Mouse (Mus musculus): ENCODE measurements around the gene Slc25a26. TPM values are rescaled to one million over a fixed set of nuclear protein-coding genes. Genes with fewer than 3 reads are reported as not detected.

The Slc25a26 gene
- polyA plus RNA-seq (2014; fragmentation: Nextera tagmentation; extraction: Ambion mirVana) = 7.8 and 9.3 TPM in 2 replicates

DNA sequence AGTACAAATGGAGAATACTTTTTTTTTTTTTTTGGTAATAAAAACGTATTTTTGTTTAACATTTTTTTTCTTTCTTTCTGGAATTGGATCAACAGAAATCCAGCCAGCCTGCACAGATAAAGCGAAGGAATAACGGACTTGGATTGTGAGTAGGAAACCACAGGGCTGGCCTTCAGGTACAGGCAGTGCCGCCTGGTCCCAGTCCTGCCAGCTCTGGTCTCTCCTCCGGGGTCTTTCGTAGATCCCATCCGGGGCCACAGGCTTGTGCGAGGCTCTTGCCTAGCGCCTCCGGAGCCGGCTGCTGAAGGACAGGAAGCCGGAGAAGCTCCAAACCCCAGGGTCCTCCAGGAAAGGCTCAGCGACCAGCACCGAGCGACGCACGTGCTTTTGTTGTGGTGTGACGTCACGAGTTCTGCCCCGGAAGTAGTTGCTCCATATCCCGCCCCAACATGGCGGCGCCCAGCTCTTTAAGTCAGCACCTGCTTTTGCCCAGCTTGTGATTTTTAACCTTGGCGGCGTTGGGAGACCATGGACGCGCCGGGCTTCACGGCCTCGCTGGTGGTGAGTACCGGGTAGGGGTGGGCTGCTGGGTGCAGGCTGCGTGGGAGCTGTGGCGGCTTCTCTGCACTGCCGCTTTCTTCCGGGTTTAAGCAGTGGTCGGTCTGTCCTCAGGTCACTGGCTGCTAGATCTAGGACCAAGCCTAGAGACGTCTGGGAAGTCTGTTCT lies at the start of gene Slc25a26:
Gene Slc25a26 (plus strand): TSS at position 435 of the 727 bp plus-strand sequence.
- peak; percentile 96 for DNase-seq (ENCODE audit: low spot score)
- H3K4me2 ChIP-seq (replicated peaks; ENCODE audit: low read depth, low read length) = peak within 1 kb of the TSS; percentile 70
- peak within 1 kb of the TSS; percentile 68 for H3K9ac ChIP-seq (ENCODE audit: low read depth, low read length)
- no peaks in the 10 kb centered on the region for H3K36me3 ChIP-seq (ENCODE audit: control insufficient read depth, insufficient read depth, low read length)
- no peaks in the 10 kb centered on the region; the same call in 1 of the 2 replicates for H3K4me1 ChIP-seq (replicated peaks; ENCODE audit: control insufficient read depth, insufficient read depth, low read length)
- 0 out of 2 replicates have a peak within 1 kb of the TSS, but pooled peaks have one; percentile 33 for H3K27ac ChIP-seq (ENCODE audit: low read depth, low read length)
- peak within 1 kb of the TSS; percentile 84 for H3K4me3 ChIP-seq (ENCODE audit: low read depth, low read length)
- ATAC-seq (ENCODE audit: low FRiP score) = peak; percentile 100
- H3K27me3 ChIP-seq (ENCODE audit: control insufficient read depth, insufficient read depth, low read length) = no peaks in the 10 kb centered on the region
- H3K9me3 ChIP-seq (ENCODE audit: control insufficient read depth, low read length) = no peaks in the 10 kb centered on the region
- WGBS = under 1% methylated on average over 37 of the region's 37 CpGs

DNA sequence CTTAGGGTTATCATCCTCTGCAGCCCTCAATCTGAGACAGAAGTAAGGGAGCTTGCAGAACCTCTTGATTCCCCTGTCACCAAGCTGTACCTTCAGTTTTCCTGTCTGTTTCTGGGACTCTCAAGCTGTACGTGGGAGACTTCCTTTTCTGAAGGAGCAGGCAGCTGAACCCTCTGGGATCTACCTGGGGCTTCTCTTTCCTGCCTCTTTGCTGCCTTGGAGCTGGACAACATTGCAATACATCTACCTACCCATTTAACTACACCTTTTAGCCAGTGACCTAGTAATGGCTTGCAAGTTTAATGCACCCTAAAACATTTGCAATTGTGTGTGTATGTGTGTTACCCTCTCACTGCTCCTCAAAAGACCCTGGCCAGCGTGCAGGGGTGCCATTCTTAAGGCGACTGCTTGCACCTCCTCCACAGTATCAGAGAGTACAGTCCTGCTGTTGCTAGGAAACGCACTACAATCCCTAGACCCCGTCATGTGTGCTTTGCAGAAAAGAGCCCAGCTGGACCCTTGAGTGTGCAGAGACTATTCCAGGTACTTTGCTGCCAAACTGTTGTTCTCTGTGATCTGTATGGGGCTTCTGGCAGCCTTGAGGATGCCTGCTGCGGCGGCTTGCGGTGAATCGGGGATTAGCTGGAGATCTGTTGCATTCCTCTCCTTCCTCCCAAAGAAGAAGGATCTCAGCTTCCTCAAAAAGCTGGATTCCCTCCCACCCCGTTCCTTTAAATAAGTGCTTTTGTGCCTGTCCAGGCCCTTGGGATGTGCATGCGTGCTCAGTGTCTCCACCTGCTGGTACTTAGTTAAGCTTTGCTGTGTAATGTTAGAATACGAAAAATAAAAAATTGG lies 35.9 kb upstream of the Slc25a26 start:
- DNase-seq (ENCODE audit: low spot score) (peak; percentile 82), ATAC-seq (ENCODE audit: low FRiP score) (peak; percentile 72)
- Histone ChIP-seq H3K4me3 (ENCODE audit: low read depth, low read length) (no peak overlapping the region), H3K36me3 (ENCODE audit: control insufficient read depth, insufficient read depth, low read length) (no peaks in the 10 kb centered on the region), H3K9me3 (ENCODE audit: control insufficient read depth, low read length) (no peaks in the 10 kb centered on the region), H3K4me2 (replicated peaks; ENCODE audit: low read depth, low read length) (peak overlapping the region; percentile 20; the same call in 1 of the 2 replicates), H3K4me1 (replicated peaks; ENCODE audit: control insufficient read depth, insufficient read depth, low read length) (0 out of 2 replicates have a peak, but pooled peaks cover 2% of the 10 kb centered on the region), H3K27ac (ENCODE audit: low read depth, low read length) (no peak overlapping the region), H3K9ac (ENCODE audit: low read depth, low read length) (0 out of 2 replicates have a peak overlapping the region, but pooled peaks have one; percentile 15), H3K27me3 (ENCODE audit: control insufficient read depth, insufficient read depth, low read length) (no peaks in the 10 kb centered on the region)
- WGBS = 17% methylated on average over 12 of the region's 12 CpGs

DNA sequence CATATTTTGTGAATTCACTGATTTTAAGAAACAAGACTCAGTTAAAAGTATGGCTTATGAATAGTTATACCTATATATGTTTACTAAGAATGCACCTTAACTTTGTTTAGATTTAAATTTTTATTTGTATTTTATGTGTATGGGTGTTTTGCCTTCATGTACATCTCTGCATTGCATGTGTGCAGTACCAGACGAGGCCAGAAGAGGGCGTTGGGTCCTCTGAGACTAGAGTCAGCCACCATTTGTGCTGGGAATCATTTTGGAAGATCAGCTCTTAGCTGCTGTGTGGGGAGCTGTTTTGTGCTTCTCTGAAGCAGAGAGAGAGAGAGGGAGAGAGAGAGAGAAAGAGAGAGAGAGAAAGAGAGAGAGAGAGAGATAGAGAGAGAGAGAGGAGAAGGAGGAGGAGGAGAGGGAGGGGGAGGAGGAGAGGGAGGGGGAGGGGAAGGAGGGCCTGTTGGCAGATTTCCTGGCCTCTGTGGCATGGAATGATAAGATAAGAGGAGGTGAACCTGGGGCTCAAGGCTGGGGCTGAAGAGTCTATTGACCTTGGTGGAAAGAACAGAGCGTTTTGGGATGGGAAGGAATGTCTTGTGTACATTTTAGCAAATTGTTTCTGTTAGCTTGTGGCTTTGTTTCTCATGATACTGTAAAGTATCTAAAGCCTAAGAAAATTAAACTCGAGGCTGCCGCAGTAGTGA lies 33.5 kb upstream of the Slc25a26 start:
- Histone ChIP-seq H3K4me3 (ENCODE audit: low read depth, low read length) (no peak overlapping the region), H3K27me3 (ENCODE audit: control insufficient read depth, insufficient read depth, low read length) (no peaks in the 10 kb centered on the region), H3K4me1 (replicated peaks; ENCODE audit: control insufficient read depth, insufficient read depth, low read length) (0 out of 2 replicates have a peak, but pooled peaks cover 2% of the 10 kb centered on the region), H3K9ac (ENCODE audit: low read depth, low read length) (no peak overlapping the region), H3K27ac (ENCODE audit: low read depth, low read length) (no peak overlapping the region), H3K4me2 (replicated peaks; ENCODE audit: low read depth, low read length) (no peak overlapping the region), H3K36me3 (ENCODE audit: control insufficient read depth, insufficient read depth, low read length) (no peaks in the 10 kb centered on the region), H3K9me3 (ENCODE audit: control insufficient read depth, low read length) (no peaks in the 10 kb centered on the region)
- DNase-seq (ENCODE audit: low spot score) = peak; percentile 46
- WGBS = 60% methylated on average over 5 of the region's 5 CpGs
- no peak for ATAC-seq (ENCODE audit: low FRiP score)

DNA sequence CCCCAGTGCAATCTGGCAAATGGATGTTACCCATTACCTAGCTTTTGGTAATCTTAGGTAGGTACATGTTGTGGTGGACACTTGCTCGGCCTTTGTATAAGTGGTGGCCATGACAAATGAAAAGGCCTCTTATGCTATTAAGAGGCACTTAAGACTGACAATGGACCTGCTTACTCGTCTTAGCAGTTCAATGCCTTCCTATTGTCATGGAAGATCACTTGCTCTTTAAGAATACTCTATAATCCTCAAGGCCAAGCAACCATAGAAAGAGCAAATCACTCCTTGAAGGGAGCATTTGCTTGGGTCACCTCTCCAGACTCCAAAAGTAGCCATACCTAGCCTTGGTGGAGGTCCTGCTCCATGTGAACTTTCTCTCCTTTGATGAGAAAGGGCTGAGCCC lies 7.4 kb upstream of the Slc25a26 start:
- no peak overlapping the region for H3K9ac ChIP-seq (ENCODE audit: low read depth, low read length)
- H3K4me1 ChIP-seq (replicated peaks; ENCODE audit: control insufficient read depth, insufficient read depth, low read length) = no peaks in the 10 kb centered on the region
- DNase-seq (ENCODE audit: low spot score) = no peak
- ATAC-seq (ENCODE audit: low FRiP score) = no peak
- H3K9me3 ChIP-seq (ENCODE audit: control insufficient read depth, low read length) = no peaks in the 10 kb centered on the region
- WGBS = 73% methylated on average over 2 of the region's 2 CpGs
- H3K27me3 ChIP-seq (ENCODE audit: control insufficient read depth, insufficient read depth, low read length) = no peaks in the 10 kb centered on the region
- no peak overlapping the region for H3K4me3 ChIP-seq (ENCODE audit: low read depth, low read length)
- H3K36me3 ChIP-seq (ENCODE audit: control insufficient read depth, insufficient read depth, low read length) = no peaks in the 10 kb centered on the region
- H3K4me2 ChIP-seq (replicated peaks; ENCODE audit: low read depth, low read length) = no peak overlapping the region
- no peak overlapping the region for H3K27ac ChIP-seq (ENCODE audit: low read depth, low read length)

DNA sequence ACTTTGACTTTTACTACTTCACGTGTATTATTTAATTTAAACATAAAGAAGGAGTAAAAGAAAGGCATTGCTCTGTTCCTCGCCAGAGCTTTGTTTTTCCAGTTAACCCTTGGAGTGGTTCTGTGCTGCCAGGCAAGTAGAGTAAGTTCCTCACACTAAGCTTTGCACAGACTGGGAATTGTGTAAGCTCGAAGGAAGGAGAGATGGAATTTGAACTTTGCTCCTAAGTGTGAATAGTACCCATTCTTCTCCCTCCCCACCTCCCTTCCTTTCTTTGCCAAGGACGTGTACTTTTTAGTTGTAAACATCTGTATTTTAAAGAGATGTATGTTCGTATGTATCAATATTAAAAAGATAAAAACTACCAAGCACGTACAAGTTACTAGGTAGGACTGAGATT lies 3.8 kb downstream of the Slc25a26 start:
- 74% methylated on average over 6 of the region's 6 CpGs for WGBS

DNA sequence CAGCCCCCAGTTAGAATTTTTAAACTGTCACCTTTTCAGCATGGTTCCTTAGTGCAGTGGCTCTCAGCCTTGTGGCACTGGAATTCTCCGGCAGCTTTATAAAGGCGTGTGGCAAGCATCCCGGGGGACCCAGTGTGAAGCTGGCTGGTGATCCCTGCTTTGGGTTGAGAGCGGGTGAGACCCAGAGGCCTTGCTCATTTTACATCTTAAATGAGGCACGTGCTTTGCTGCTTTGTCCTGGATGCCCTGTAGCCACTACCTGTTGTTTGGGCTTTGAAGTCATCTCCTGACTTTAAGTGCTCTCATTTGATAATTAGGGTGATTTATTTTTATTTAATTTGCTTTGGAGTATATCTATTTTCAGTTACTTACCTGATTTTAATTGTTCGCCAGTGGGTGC lies 7.8 kb downstream of the Slc25a26 start:
- Histone ChIP-seq H3K4me1 (replicated peaks; ENCODE audit: control insufficient read depth, insufficient read depth, low read length) (no peaks in the 10 kb centered on the region), H3K27me3 (ENCODE audit: control insufficient read depth, insufficient read depth, low read length) (no peaks in the 10 kb centered on the region), H3K9ac (ENCODE audit: low read depth, low read length) (no peak overlapping the region), H3K36me3 (ENCODE audit: control insufficient read depth, insufficient read depth, low read length) (no peaks in the 10 kb centered on the region), H3K27ac (ENCODE audit: low read depth, low read length) (no peak overlapping the region), H3K4me3 (ENCODE audit: low read depth, low read length) (no peak overlapping the region), H3K9me3 (ENCODE audit: control insufficient read depth, low read length) (no peaks in the 10 kb centered on the region), H3K4me2 (replicated peaks; ENCODE audit: low read depth, low read length) (no peak overlapping the region)
- ATAC-seq (ENCODE audit: low FRiP score) (no peak), DNase-seq (ENCODE audit: low spot score) (no peak)
- 87% methylated on average over 6 of the region's 6 CpGs for WGBS

More for the DNA sequence above, 3.8 kb downstream of the Slc25a26 start:
- Histone ChIP-seq H3K27ac (ENCODE audit: low read depth, low read length) (no peak overlapping the region), H3K4me3 (ENCODE audit: low read depth, low read length) (no peak overlapping the region), H3K9ac (ENCODE audit: low read depth, low read length) (no peak overlapping the region), H3K4me2 (replicated peaks; ENCODE audit: low read depth, low read length) (no peak overlapping the region), H3K9me3 (ENCODE audit: control insufficient read depth, low read length) (no peaks in the 10 kb centered on the region), H3K27me3 (ENCODE audit: control insufficient read depth, insufficient read depth, low read length) (no peaks in the 10 kb centered on the region), H3K4me1 (replicated peaks; ENCODE audit: control insufficient read depth, insufficient read depth, low read length) (no peaks in the 10 kb centered on the region; the same call in 1 of the 2 replicates), H3K36me3 (ENCODE audit: control insufficient read depth, insufficient read depth, low read length) (no peaks in the 10 kb centered on the region)
- DNase-seq (ENCODE audit: low spot score) (no peak), ATAC-seq (ENCODE audit: low FRiP score) (no peak)

DNA sequence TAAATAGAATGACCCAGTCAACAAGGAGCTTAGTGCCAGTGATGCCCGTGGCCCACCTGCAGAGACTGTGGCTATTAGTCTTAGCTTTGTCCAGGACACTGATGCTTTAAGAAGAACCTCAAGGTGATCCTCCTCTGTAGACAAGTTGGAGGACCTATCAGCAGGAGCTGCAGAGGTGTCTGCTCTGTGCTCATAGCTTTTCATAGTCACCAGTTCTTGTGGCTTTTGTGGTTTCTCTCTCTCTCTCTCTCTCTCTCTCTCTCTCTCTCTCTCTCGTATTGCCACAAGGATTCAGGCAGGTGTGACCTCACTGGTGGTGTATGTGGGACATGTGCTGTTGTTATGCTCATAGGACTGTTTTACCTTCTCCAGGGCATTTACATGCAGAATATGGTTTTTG lies 8.7 kb downstream of the Slc25a26 start:
- Histone ChIP-seq H3K4me1 (replicated peaks; ENCODE audit: control insufficient read depth, insufficient read depth, low read length) (no peaks in the 10 kb centered on the region), H3K27me3 (ENCODE audit: control insufficient read depth, insufficient read depth, low read length) (no peaks in the 10 kb centered on the region), H3K9ac (ENCODE audit: low read depth, low read length) (no peak overlapping the region), H3K4me2 (replicated peaks; ENCODE audit: low read depth, low read length) (no peak overlapping the region), H3K9me3 (ENCODE audit: control insufficient read depth, low read length) (no peaks in the 10 kb centered on the region), H3K4me3 (ENCODE audit: low read depth, low read length) (no peak overlapping the region), H3K27ac (ENCODE audit: low read depth, low read length) (no peak overlapping the region), H3K36me3 (ENCODE audit: control insufficient read depth, insufficient read depth, low read length) (no peaks in the 10 kb centered on the region)
- no peak for ATAC-seq (ENCODE audit: low FRiP score)
- 75% methylated on average over 2 of the region's 2 CpGs for WGBS
- no peak for DNase-seq (ENCODE audit: low spot score)

DNA sequence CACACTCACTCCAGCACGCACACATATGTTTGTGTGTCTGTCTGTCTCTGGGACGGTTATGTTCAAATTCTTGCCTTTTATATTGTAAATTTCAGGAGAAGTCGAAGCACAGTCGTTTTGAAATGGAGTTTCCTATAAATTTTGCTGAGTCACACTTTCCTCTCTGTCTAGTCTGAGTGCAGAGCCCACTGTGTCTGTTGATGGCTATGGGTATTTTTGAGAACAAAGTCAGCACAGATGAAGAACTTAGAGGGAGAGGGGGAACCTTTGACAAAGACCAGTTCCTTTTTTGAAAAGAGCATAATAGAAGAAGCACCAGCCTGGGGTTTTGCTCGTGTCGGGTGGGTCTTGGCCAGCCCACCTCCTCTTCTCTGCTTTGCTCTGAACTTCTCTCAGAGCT lies 9.1 kb downstream of the Slc25a26 start:
- H3K4me3 ChIP-seq (ENCODE audit: low read depth, low read length) = no peak overlapping the region
- H3K9me3 ChIP-seq (ENCODE audit: control insufficient read depth, low read length) = no peaks in the 10 kb centered on the region
- no peak for ATAC-seq (ENCODE audit: low FRiP score)
- 76% methylated on average over 6 of the region's 6 CpGs for WGBS
- H3K36me3 ChIP-seq (ENCODE audit: control insufficient read depth, insufficient read depth, low read length) = no peaks in the 10 kb centered on the region
- no peak overlapping the region for H3K4me2 ChIP-seq (replicated peaks; ENCODE audit: low read depth, low read length)
- no peak overlapping the region for H3K9ac ChIP-seq (ENCODE audit: low read depth, low read length)
- no peaks in the 10 kb centered on the region for H3K27me3 ChIP-seq (ENCODE audit: control insufficient read depth, insufficient read depth, low read length)
- no peak for DNase-seq (ENCODE audit: low spot score)
- H3K27ac ChIP-seq (ENCODE audit: low read depth, low read length) = no peak overlapping the region
- H3K4me1 ChIP-seq (replicated peaks; ENCODE audit: control insufficient read depth, insufficient read depth, low read length) = no peaks in the 10 kb centered on the region

Data from hindbrain, embryonic 11.5 days (tissue).